Mouse (Mus musculus) thymus, postnatal 36 days (tissue): ENCODE results near the gene Igf2.
A peak's percentile ranks its signal among the peaks of the same experiment; 100 is the strongest.

Source experiments
- DNase-seq, 2 experiments: peaks; one replicate each; pipeline ENCODE4 v3.0.0; 2022; ENCODE audit warnings: mixed read lengths in 2 of 2

The Igf2 gene

GRCm38 (mm10) chr7:142658681-142659180, 7.9 kb downstream of the Igf2 start:
- no peak for DNase-seq

GRCm38 (mm10) chr7:142657821-142658614, 8.6 kb downstream of the Igf2 start:
- DNase-seq, result no peak

DNA sequence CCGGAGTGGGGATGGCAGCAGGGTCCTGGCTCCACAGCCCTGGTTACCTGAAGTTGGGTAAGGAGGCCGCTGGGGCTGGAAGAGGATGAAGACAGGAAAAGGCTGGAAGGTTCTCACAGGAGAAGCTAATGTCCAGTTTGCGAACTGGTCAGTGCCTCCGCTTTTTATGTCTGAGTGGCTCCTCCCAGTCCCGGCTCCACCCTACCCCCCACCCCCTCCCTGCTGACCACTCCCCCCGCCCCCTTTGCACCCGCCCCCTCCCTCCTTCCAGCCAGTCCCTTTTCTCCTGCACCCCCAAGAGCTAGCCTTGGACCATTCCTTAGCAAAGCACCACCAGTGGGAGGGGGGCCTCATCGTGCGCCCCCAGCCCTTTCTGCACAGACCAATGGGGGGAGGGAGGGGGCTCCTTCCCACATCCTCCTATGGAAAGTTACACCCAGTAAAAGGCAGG, 9.2 kb downstream of the Igf2 start:
- DNase-seq, result no peak

GRCm38 (mm10) chr7:142656055-142656454, 10.6 kb downstream of the Igf2 start:
- no peak for DNase-seq

GRCm38 (mm10) chr7:142655633-142656032, 11.0 kb downstream of the Igf2 start:
- no peak for DNase-seq

- no peak for DNase-seq
Measured at GRCm38 (mm10) chr7:142653726-142654125, 12.9 kb downstream of the Igf2 start.

DNA sequence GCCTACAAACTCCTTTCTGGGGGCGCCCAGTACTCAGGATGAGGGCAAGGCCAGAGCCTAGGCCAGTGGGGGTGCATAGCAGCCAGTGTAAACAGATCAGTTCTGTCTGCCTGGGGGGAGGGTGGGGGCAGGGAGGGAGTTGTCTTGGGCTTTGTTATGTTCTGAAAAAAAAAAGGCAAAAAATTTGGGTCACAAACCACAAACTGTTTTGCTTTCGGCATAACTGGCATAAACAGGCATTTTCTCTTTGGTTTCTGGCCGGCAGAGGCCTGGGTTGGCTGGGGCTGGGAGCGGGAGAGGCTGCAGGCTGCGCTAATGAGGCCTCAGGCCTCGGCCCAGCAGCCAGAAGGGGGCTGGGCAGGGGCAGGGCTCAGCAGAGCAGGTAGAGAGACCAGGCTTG, 19.9 kb downstream of the Igf2 start:
- no peak for DNase-seq

- no peak for DNase-seq
Measured at GRCm38 (mm10) chr7:142645045-142645444, 21.6 kb downstream of the Igf2 start.

DNA sequence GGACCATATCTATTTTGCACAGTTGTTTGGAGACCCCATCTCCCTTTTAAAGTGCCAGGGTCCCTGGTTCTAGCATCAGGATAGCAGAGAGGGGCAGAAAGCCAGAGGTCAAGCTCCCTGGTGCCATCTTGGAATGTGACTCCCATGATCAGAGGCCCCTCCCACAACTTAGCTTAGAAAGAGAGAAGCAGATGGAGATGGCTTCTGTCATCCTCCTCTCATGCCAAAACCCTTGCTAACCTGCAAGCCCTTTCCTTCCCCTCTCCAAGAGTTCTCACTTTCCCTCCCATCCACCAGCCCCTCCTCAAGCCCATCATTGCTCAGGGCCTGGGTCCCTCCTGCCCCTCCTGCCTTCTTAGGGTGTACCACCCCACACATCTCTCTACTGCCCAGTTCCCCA, 30.4 kb downstream of the Igf2 start:
- no peak for DNase-seq

DNA sequence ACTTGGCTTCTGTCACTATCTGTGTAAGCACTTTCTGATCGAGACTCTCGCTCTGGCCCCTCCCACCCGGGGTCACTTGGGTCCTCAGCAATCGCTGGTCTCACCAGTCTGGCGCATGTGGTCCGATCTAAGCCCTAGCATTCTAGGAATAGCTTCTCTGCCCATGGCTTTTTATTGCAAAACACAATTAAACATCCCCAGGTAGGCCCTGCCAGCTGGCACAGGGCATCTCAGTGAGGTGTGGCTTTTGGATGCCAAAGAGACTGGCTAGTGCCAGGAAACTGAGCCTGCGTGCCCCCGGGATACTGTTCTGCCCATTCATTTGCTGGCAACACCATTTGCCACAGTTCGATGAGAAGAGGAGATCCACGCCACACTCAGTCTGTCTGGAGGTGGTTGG, 35.9 kb downstream of the Igf2 start:
- no peak for DNase-seq

GRCm38 (mm10) chr7:142629806-142630205, 36.8 kb downstream of the Igf2 start:
- no peak for DNase-seq

GRCm38 (mm10) chr7:142622180-142622579, 44.4 kb downstream of the Igf2 start:
- no peak for DNase-seq

- no peak for DNase-seq
Measured at GRCm38 (mm10) chr7:142613077-142613476, 53.5 kb downstream of the Igf2 start.

- DNase-seq, result peak; percentile 38 to 47
Measured at GRCm38 (mm10) chr7:142610627-142611406, 55.8 kb downstream of the Igf2 start.

DNA sequence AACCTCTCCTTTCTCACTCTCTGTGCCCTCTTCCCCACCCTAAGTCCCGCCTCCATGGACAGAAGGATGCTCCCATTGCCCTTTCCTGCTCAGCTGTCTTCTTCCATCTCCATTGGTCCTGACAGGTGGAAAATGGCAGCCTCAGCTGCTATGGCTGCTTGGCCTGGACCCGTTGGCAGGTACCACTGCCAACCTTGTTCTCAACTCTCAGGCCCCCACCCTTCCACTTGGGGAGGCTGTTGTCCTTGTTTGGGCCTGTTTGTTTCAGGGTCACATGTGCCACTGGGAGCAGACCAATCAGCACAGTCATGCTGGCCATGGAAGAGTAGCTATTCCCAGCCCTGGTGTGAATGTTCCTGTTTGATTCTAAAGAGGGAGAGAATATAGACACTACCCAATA, 65.7 kb downstream of the Igf2 start:
- no peak for DNase-seq
